Mouse (Mus musculus): ENCODE measurements at regions not wholly inside any gene's neighbourhood (a gene's known extent, or its start where the extent isn't known, plus 50 kb on each side); places are given as distances from the start of the nearest gene placed in this dataset.

- Histone ChIP-seq H3K27ac (replicated peaks) (no peak overlapping the region), H3K4me2 (replicated peaks; ENCODE audit: low read depth) (no peak overlapping the region), H3K27me3 (ENCODE audit: control insufficient read depth, insufficient read depth, low read length) (no peaks in the 10 kb centered on the region), H3K36me3 (ENCODE audit: control insufficient read depth, insufficient read depth, low read length) (no peaks in the 10 kb centered on the region), H3K4me3 (ENCODE audit: low read depth, low read length) (no peak overlapping the region), H3K9ac (ENCODE audit: low read length) (no peak overlapping the region), H3K9me3 (ENCODE audit: control insufficient read depth, low read length) (no peaks in the 10 kb centered on the region), H3K4me1 (replicated peaks; ENCODE audit: control insufficient read depth, insufficient read depth) (no peaks in the 10 kb centered on the region)
- WGBS: 92% methylated on average over 2 of the region's 2 CpGs
- ATAC-seq (ENCODE audit: low FRiP score, low TSS enrichment): no peak
- no peak for TF ChIP-seq EP300 (optimal IDR thresholded peaks at IDR 0.05)
- DNase-seq (ENCODE audit: low spot score): no peak
Observed at GRCm38 (mm10) chr1:77176516-77176915, 338.4 kb downstream of the Epha4 start.

GRCm38 (mm10) chr1:77183965-77184364, 330.9 kb downstream of the Epha4 start:
- no peak for ATAC-seq (ENCODE audit: low FRiP score, low TSS enrichment)
- peak; percentile 61 for TF ChIP-seq CTCF (IDR thresholded peaks at IDR 0.05; ENCODE audit: low read depth)
- no peak for TF ChIP-seq EP300 (optimal IDR thresholded peaks at IDR 0.05)
- H3K4me2 ChIP-seq (replicated peaks; ENCODE audit: low read depth): no peak overlapping the region
- H3K4me1 ChIP-seq (replicated peaks; ENCODE audit: control insufficient read depth, insufficient read depth): no peaks in the 10 kb centered on the region
- no peak overlapping the region for H3K4me3 ChIP-seq (ENCODE audit: low read depth, low read length)
- WGBS: 75% methylated on average over 2 of the region's 2 CpGs
- H3K9me3 ChIP-seq (ENCODE audit: control insufficient read depth, low read length): no peaks in the 10 kb centered on the region
- no peak for DNase-seq (ENCODE audit: low spot score)
- H3K36me3 ChIP-seq (ENCODE audit: control insufficient read depth, insufficient read depth, low read length): no peaks in the 10 kb centered on the region
- H3K27me3 ChIP-seq (ENCODE audit: control insufficient read depth, insufficient read depth, low read length): no peaks in the 10 kb centered on the region
- H3K9ac ChIP-seq (ENCODE audit: low read length): no peak overlapping the region
- H3K27ac ChIP-seq (replicated peaks): no peak overlapping the region

- H3K4me3 ChIP-seq (ENCODE audit: low read depth, low read length): no peak overlapping the region
- DNase-seq (ENCODE audit: low spot score) (no peak), ATAC-seq (ENCODE audit: low FRiP score, low TSS enrichment) (no peak)
- WGBS: 26% methylated on average over 3 of the region's 3 CpGs
- no peaks in the 10 kb centered on the region for H3K27me3 ChIP-seq (ENCODE audit: control insufficient read depth, insufficient read depth, low read length)
- H3K4me2 ChIP-seq (replicated peaks; ENCODE audit: low read depth): no peak overlapping the region
- no peak overlapping the region for H3K27ac ChIP-seq (replicated peaks)
- no peaks in the 10 kb centered on the region for H3K36me3 ChIP-seq (ENCODE audit: control insufficient read depth, insufficient read depth, low read length)
- no peak for TF ChIP-seq CTCF (IDR thresholded peaks at IDR 0.05; ENCODE audit: low read depth)
- no peak for TF ChIP-seq EP300 (optimal IDR thresholded peaks at IDR 0.05)
- H3K9ac ChIP-seq (ENCODE audit: low read length): no peak overlapping the region
- no peaks in the 10 kb centered on the region for H3K4me1 ChIP-seq (replicated peaks; ENCODE audit: control insufficient read depth, insufficient read depth)
- no peaks in the 10 kb centered on the region for H3K9me3 ChIP-seq (ENCODE audit: control insufficient read depth, low read length)
Observed at GRCm38 (mm10) chr1:77190141-77190540, 324.7 kb downstream of the Epha4 start.

GRCm38 (mm10) chr1:77201321-77201917, 313.5 kb downstream of the Epha4 start:
- H3K4me3 ChIP-seq (ENCODE audit: low read depth, low read length): no peak overlapping the region
- no peak overlapping the region for H3K9ac ChIP-seq (ENCODE audit: low read length)
- no peaks in the 10 kb centered on the region for H3K4me1 ChIP-seq (replicated peaks; ENCODE audit: control insufficient read depth, insufficient read depth)
- WGBS: 85% methylated on average over 3 of the region's 3 CpGs
- no peaks in the 10 kb centered on the region for H3K27me3 ChIP-seq (ENCODE audit: control insufficient read depth, insufficient read depth, low read length)
- TF ChIP-seq CTCF (IDR thresholded peaks at IDR 0.05; ENCODE audit: low read depth) (no peak), EP300 (optimal IDR thresholded peaks at IDR 0.05) (no peak)
- no peak for ATAC-seq (ENCODE audit: low FRiP score, low TSS enrichment)
- DNase-seq (ENCODE audit: low spot score): no peak
- H3K36me3 ChIP-seq (ENCODE audit: control insufficient read depth, insufficient read depth, low read length): no peaks in the 10 kb centered on the region
- H3K9me3 ChIP-seq (ENCODE audit: control insufficient read depth, low read length): no peaks in the 10 kb centered on the region
- no peak overlapping the region for H3K27ac ChIP-seq (replicated peaks)
- H3K4me2 ChIP-seq (replicated peaks; ENCODE audit: low read depth): no peak overlapping the region

- DNase-seq (ENCODE audit: low spot score) (no peak), ATAC-seq (ENCODE audit: low FRiP score, low TSS enrichment) (no peak)
- no peak overlapping the region for H3K4me3 ChIP-seq (ENCODE audit: low read depth, low read length)
- H3K36me3 ChIP-seq (ENCODE audit: control insufficient read depth, insufficient read depth, low read length): no peaks in the 10 kb centered on the region
- 71% methylated on average over 4 of the region's 4 CpGs for WGBS
- no peaks in the 10 kb centered on the region for H3K4me1 ChIP-seq (replicated peaks; ENCODE audit: control insufficient read depth, insufficient read depth)
- H3K9ac ChIP-seq (ENCODE audit: low read length): no peak overlapping the region
- no peaks in the 10 kb centered on the region for H3K9me3 ChIP-seq (ENCODE audit: control insufficient read depth, low read length)
- no peak overlapping the region for H3K4me2 ChIP-seq (replicated peaks; ENCODE audit: low read depth)
- TF ChIP-seq EP300 (optimal IDR thresholded peaks at IDR 0.05) (no peak), CTCF (IDR thresholded peaks at IDR 0.05; ENCODE audit: low read depth) (no peak)
- H3K27me3 ChIP-seq (ENCODE audit: control insufficient read depth, insufficient read depth, low read length): no peaks in the 10 kb centered on the region
- no peak overlapping the region for H3K27ac ChIP-seq (replicated peaks)
Observed at GRCm38 (mm10) chr1:77202948-77203347, 311.9 kb downstream of the Epha4 start.

GRCm38 (mm10) chr1:77206535-77206934, 308.4 kb downstream of the Epha4 start:
- no peak overlapping the region for H3K27ac ChIP-seq (replicated peaks)
- DNase-seq (ENCODE audit: low spot score) (no peak), ATAC-seq (ENCODE audit: low FRiP score, low TSS enrichment) (no peak)
- H3K9ac ChIP-seq (ENCODE audit: low read length): no peak overlapping the region
- no peaks in the 10 kb centered on the region for H3K36me3 ChIP-seq (ENCODE audit: control insufficient read depth, insufficient read depth, low read length)
- H3K4me3 ChIP-seq (ENCODE audit: low read depth, low read length): no peak overlapping the region
- H3K27me3 ChIP-seq (ENCODE audit: control insufficient read depth, insufficient read depth, low read length): no peaks in the 10 kb centered on the region
- TF ChIP-seq CTCF (IDR thresholded peaks at IDR 0.05; ENCODE audit: low read depth) (no peak), EP300 (optimal IDR thresholded peaks at IDR 0.05) (no peak)
- no peaks in the 10 kb centered on the region for H3K9me3 ChIP-seq (ENCODE audit: control insufficient read depth, low read length)
- no peak overlapping the region for H3K4me2 ChIP-seq (replicated peaks; ENCODE audit: low read depth)
- H3K4me1 ChIP-seq (replicated peaks; ENCODE audit: control insufficient read depth, insufficient read depth): no peaks in the 10 kb centered on the region
- 66% methylated on average over 1 of the region's 1 CpGs for WGBS

Data from stomach, postnatal 0 days (tissue).